Mouse (Mus musculus) embryonic facial prominence, embryonic 12.5 days (tissue): Measurements from ENCODE around the gene Chmp6. TPM values are rescaled to one million over a fixed set of nuclear protein-coding genes. Genes with fewer than 3 reads are reported as not detected.

Experiments
- ATAC-seq: fragments of 200-750 bp; cut with Nextera tagmentation; 2 replicates; pipeline ENCODE4 v1.8.0; 2017; ENCODE audit not compliant: insufficient number of reproducible peaks, insufficient read depth, low FRiP score, low TSS enrichment
- H3K27ac ChIP-seq: fragments of 300-500 bp; sonication (generic); 2 replicates; pipeline ENCODE4 v1.5.1; 2016; ENCODE audit warnings: mild to moderate bottlenecking
- H3K27me3 ChIP-seq: fragments of 300-500 bp; sonication (generic); 2 replicates; pipeline ENCODE4 v1.6.1; 2016; ENCODE audit warnings: mild to moderate bottlenecking, moderate library complexity
- H3K36me3 ChIP-seq: fragments of 300-500 bp; sonication (generic); 2 replicates; pipeline ENCODE4 v1.6.1; 2016; ENCODE audit warnings: mild to moderate bottlenecking
- H3K4me1 ChIP-seq: fragments of 300-500 bp; sonication (generic); 2 replicates; pipeline ENCODE4 v1.6.1; 2016
- H3K4me2 ChIP-seq: fragments of 300-500 bp; sonication (generic); replicated peaks from 2 replicates; pipeline ENCODE4 v1.6.1; 2016; ENCODE audit warnings: mild to moderate bottlenecking, moderate library complexity
- H3K4me3 ChIP-seq: fragments of 300-500 bp; sonication (generic); 2 replicates; pipeline ENCODE4 v1.5.1; 2016; ENCODE audit warnings: mild to moderate bottlenecking
- H3K9ac ChIP-seq: fragments of 300-500 bp; sonication (generic); 2 replicates; pipeline ENCODE4 v1.6.1; 2016; ENCODE audit warnings: mild to moderate bottlenecking, moderate library complexity
- H3K9me3 ChIP-seq: fragments of 300-500 bp; sonication (generic); 2 replicates; pipeline ENCODE4 v1.6.1; 2016; ENCODE audit warnings: mild to moderate bottlenecking, moderate library complexity
- WGBS: fragments of 180-500 bp; shearing (Covaris S2); methylation state at CpG from one replicate; pipeline ENCODE4 v1.1.7; 2016; 5-methylcytosine and 5-hydroxymethylcytosine counted together
- polyA plus RNA-seq: library from polyadenylated mRNA; unstranded; fragments of >200 nt; fragmentation: Nextera tagmentation; extraction: Ambion mirVana; gene quantifications from 2 replicates; pipeline ENCODE4 v1.2.1, GENCODE M21; 2016

The Chmp6 gene
- polyA plus RNA-seq, 1 experiment from 2014 or later, result 110 TPM

DNA sequence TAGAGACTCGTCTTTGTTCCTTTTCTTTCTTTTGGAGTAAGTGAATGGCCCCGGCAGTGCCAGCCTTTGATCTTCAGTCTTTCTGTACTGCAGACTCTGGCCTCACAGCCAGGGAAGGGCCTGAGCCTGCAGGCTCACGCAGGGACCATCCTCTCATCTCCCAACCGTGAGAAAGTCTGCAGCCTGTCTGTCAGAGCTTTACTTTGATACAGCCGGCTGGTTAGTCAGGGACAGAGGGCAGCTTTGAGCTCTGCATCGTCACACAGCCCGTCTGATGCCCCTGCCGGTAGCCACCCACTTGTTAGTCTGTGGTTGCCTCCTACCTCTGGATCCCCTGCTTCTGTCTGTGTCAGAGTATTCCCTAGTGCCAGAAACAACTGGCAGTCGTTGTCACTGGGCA lies 51.8 kb downstream of the Chmp6 start:
- Histone ChIP-seq H3K4me3 (no peak overlapping the region), H3K27me3 (no peaks in the 10 kb centered on the region), H3K9ac (0 out of 2 replicates have a peak overlapping the region, but pooled peaks have one; percentile 3), H3K9me3 (no peaks in the 10 kb centered on the region), H3K4me1 (no peaks in the 10 kb centered on the region), H3K27ac (no peak overlapping the region), H3K36me3 (no peaks in the 10 kb centered on the region), H3K4me2 (no peak overlapping the region)
- WGBS, result 22% methylated on average over 9 of the region's 9 CpGs
- ATAC-seq, result no peak

- no peak overlapping the region for H3K27ac ChIP-seq
- no peak overlapping the region for H3K4me2 ChIP-seq
- no peak overlapping the region for H3K9ac ChIP-seq
- no peaks in the 10 kb centered on the region for H3K9me3 ChIP-seq
- H3K4me1 ChIP-seq, result no peaks in the 10 kb centered on the region
- no peaks in the 10 kb centered on the region for H3K27me3 ChIP-seq
- no peaks in the 10 kb centered on the region for H3K36me3 ChIP-seq
- no peak for ATAC-seq
- no peak overlapping the region for H3K4me3 ChIP-seq
- 78% methylated on average over 6 of the region's 6 CpGs for WGBS
Observed at GRCm38 (mm10) chr11:119966294-119966693, 53.1 kb downstream of the Chmp6 start.

- H3K4me1 ChIP-seq, result no peaks in the 10 kb centered on the region
- H3K36me3 ChIP-seq, result no peaks in the 10 kb centered on the region
- no peaks in the 10 kb centered on the region for H3K9me3 ChIP-seq
- H3K9ac ChIP-seq, result no peak overlapping the region
- H3K27me3 ChIP-seq, result no peaks in the 10 kb centered on the region
- H3K4me3 ChIP-seq, result no peak overlapping the region
- H3K27ac ChIP-seq, result no peak overlapping the region
- whole genome bisulfite sequencing, result 78% methylated on average over 8 of the region's 8 CpGs
- ATAC-seq, result no peak
- H3K4me2 ChIP-seq, result no peak overlapping the region
Observed at GRCm38 (mm10) chr11:119967401-119967800, 54.2 kb downstream of the Chmp6 start.

DNA sequence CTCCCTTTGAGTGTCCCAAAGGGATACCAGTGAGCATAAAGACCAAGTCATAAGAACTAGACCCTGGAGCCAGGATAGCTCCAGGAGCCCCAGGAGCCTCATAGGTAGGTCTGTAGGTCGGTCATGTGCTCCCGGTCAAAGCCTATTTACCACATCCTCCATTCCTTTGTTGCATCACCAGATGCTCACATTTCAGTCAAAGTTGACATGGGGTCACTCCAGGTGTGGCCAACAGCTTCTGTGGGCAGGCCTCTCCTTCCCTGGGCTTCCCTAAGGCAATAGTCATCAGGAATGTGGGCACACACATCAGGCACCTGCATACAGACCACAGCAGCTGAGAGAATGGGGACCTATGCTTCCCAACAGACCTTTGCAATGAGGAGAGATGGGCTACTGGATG lies 54.7 kb downstream of the Chmp6 start:
- WGBS, result 83% methylated on average over 2 of the region's 2 CpGs
- no peak overlapping the region for H3K9ac ChIP-seq
- H3K9me3 ChIP-seq, result no peaks in the 10 kb centered on the region
- H3K27me3 ChIP-seq, result no peaks in the 10 kb centered on the region
- H3K27ac ChIP-seq, result no peak overlapping the region
- H3K36me3 ChIP-seq, result no peaks in the 10 kb centered on the region
- H3K4me3 ChIP-seq, result no peak overlapping the region
- ATAC-seq, result no peak
- no peaks in the 10 kb centered on the region for H3K4me1 ChIP-seq
- no peak overlapping the region for H3K4me2 ChIP-seq

Other genes with a start within 250 kb of the Chmp6 start
- 14.2 and 15.3 TPM in 2 replicates for gene Baiap2, start 29.3 kb downstream of the Chmp6 start, polyA plus RNA-seq
- 5.8 and 5.9 TPM in 2 replicates for gene Aatk, start 133.7 kb downstream of the Chmp6 start, polyA plus RNA-seq
- gene Cep131, start 173.4 kb downstream of the Chmp6 start, polyA plus RNA-seq, result 43.3 and 43.9 TPM in 2 replicates
- gene Tepsin, start 185.3 kb downstream of the Chmp6 start, polyA plus RNA-seq, result 18.5 and 19.2 TPM in 2 replicates
- 67.4 and 73.6 TPM in 2 replicates for gene Ndufaf8, start 185.5 kb downstream of the Chmp6 start, polyA plus RNA-seq
- gene Slc38a10, start 237.9 kb downstream of the Chmp6 start, polyA plus RNA-seq, result 95.0 and 99.5 TPM in 2 replicates